Comparison of ENCODE assay signal across 16 mouse cellular contexts in genomic region chr12:40449119-40449795, GRCm38 (mm10). TPM values are rescaled to one million over a fixed set of nuclear protein-coding genes. Genes with fewer than 3 reads are reported as not detected.
DNase-seq lines count a peak whose midpoint lies in the region; ATAC-seq and TF ChIP-seq lines count a peak whose summit lies in the region.
"Had no signal": no experiment of that assay in that cellular context is flagged by ENCODE, and none has a peak within 500 bp of the region (broad histone marks: within the 10 kb centered on the region; RNA-seq: fewer than 3 reads in every experiment).

No protein-coding gene starts in this region.

- H3K4me2 ChIP-seq in kidney, postnatal 0 days (ENCODE audit: low read length) = peak overlapping the region; percentile 23
- no peak overlapping the region; the same call in 1 of the 2 replicates for H3K4me2 ChIP-seq in kidney, embryonic 14.5 days (replicated peaks; ENCODE audit: low read depth, low read length)
- 0 out of 2 replicates have a peak overlapping the region, but pooled peaks have one; percentile 1 for H3K4me2 ChIP-seq in midbrain, embryonic 14.5 days (ENCODE audit: low read length)
- no peak overlapping the region for H3K4me2 ChIP-seq in midbrain, embryonic 16.5 days (ENCODE audit: low read length)
- peak overlapping the region; percentile 20 for H3K4me2 ChIP-seq in neural tube, embryonic 13.5 days
- H3K4me2 ChIP-seq: forebrain, embryonic 12.5 days; liver, embryonic 11.5 days had no signal

- H3K9me3 ChIP-seq in kidney, postnatal 0 days (replicated peaks; ENCODE audit: low read length) = no peaks in the 10 kb centered on the region
- no peaks in the 10 kb centered on the region for H3K9me3 ChIP-seq in kidney, embryonic 14.5 days (ENCODE audit: control insufficient read depth, low read length)
- H3K9me3 ChIP-seq in midbrain, embryonic 14.5 days (ENCODE audit: control insufficient read depth, low read length) = 0 out of 2 replicates have a peak, but pooled peaks cover 2% of the 10 kb centered on the region
- no peaks in the 10 kb centered on the region for H3K9me3 ChIP-seq in midbrain, embryonic 16.5 days (replicated peaks; ENCODE audit: control insufficient read depth, low read length, poor library complexity, severe bottlenecking)
- H3K9me3 ChIP-seq in neural tube, embryonic 13.5 days = no peaks in the 10 kb centered on the region
- H3K9me3 ChIP-seq: forebrain, embryonic 12.5 days had no signal

- TF ChIP-seq CTCF in kidney, postnatal 0 days (IDR thresholded peaks at IDR 0.05; ENCODE audit: low read depth) = no peak

- H3K4me1 ChIP-seq in kidney, postnatal 0 days (replicated peaks; ENCODE audit: insufficient read depth, low read length) = peaks cover 13% of the 10 kb centered on the region; the same call in 1 of the 2 replicates
- peaks cover 14% of the 10 kb centered on the region; the same call in 1 of the 2 replicates for H3K4me1 ChIP-seq in kidney, embryonic 14.5 days (ENCODE audit: control insufficient read depth, insufficient read depth, low read length)
- H3K4me1 ChIP-seq in midbrain, embryonic 14.5 days (ENCODE audit: control insufficient read depth, insufficient read depth, low read length) = peaks cover 25% of the 10 kb centered on the region
- H3K4me1 ChIP-seq in midbrain, embryonic 16.5 days (ENCODE audit: control insufficient read depth, insufficient read depth, low read length) = peaks cover 18% of the 10 kb centered on the region
- peaks cover 36% of the 10 kb centered on the region for H3K4me1 ChIP-seq in neural tube, embryonic 13.5 days (replicated peaks)

- peak; percentile 52 for DNase-seq in embryo, embryonic 10 days (ENCODE audit: low spot score)
- no peak for DNase-seq in embryo, embryonic 11 days
- no peak for DNase-seq in kidney, postnatal 0 days (ENCODE audit: low spot score)
- no peak for DNase-seq in midbrain, embryonic 14.5 days
- DNase-seq in ovary, postnatal 10 days (ENCODE audit: low spot score) = no peak
- DNase-seq: adrenal gland, postnatal 36 days; cerebellum, adult 9-11 months; kidney, postnatal 10 days; right cerebral cortex, postnatal 25 days; thymus, postnatal 4 days had no signal

- no peak overlapping the region for H3K27ac ChIP-seq in kidney, postnatal 0 days
- no peak overlapping the region for H3K27ac ChIP-seq in kidney, embryonic 14.5 days (ENCODE audit: low read depth, low read length)
- H3K27ac ChIP-seq in midbrain, embryonic 14.5 days (replicated peaks; ENCODE audit: low read depth, low read length) = no peak overlapping the region
- H3K27ac ChIP-seq in midbrain, embryonic 16.5 days (ENCODE audit: low read length) = no peak overlapping the region
- no peak overlapping the region for H3K27ac ChIP-seq in neural tube, embryonic 13.5 days (replicated peaks)
- H3K27ac ChIP-seq: forebrain, embryonic 12.5 days had no signal

- no peak for ATAC-seq in kidney, postnatal 0 days (replicated peaks; ENCODE audit: low FRiP score, low read depth)
- no peak for ATAC-seq in kidney, embryonic 14.5 days (ENCODE audit: low FRiP score, low TSS enrichment)
- ATAC-seq in midbrain, embryonic 14.5 days (ENCODE audit: low FRiP score, low TSS enrichment) = no peak
- no peak for ATAC-seq in midbrain, embryonic 16.5 days
- no peak for ATAC-seq in neural tube, embryonic 13.5 days (ENCODE audit: low read depth)

- H3K27me3 ChIP-seq in kidney, postnatal 0 days (ENCODE audit: insufficient read depth, low read length) = no peaks in the 10 kb centered on the region
- H3K27me3 ChIP-seq in kidney, embryonic 14.5 days (ENCODE audit: control insufficient read depth, insufficient read depth, low read length) = no peaks in the 10 kb centered on the region
- no peaks in the 10 kb centered on the region for H3K27me3 ChIP-seq in midbrain, embryonic 14.5 days (ENCODE audit: control insufficient read depth, insufficient read depth, low read length)
- H3K27me3 ChIP-seq in midbrain, embryonic 16.5 days (ENCODE audit: control insufficient read depth, insufficient read depth, low read depth, low read length) = no peaks in the 10 kb centered on the region
- H3K27me3 ChIP-seq in neural tube, embryonic 13.5 days = no peaks in the 10 kb centered on the region
- H3K27me3 ChIP-seq: forebrain, embryonic 12.5 days had no signal

- 49% methylated on average over 9 of the region's 9 CpGs for whole genome bisulfite sequencing in kidney, postnatal 0 days
- 56% methylated on average over 9 of the region's 9 CpGs for WGBS in kidney, embryonic 14.5 days
- 82% methylated on average over 9 of the region's 9 CpGs for WGBS in midbrain, embryonic 14.5 days
- 75% methylated on average over 9 of the region's 9 CpGs for WGBS in midbrain, embryonic 16.5 days
- 84% methylated on average over 9 of the region's 9 CpGs for WGBS in neural tube, embryonic 13.5 days

- H3K4me3 ChIP-seq in kidney, postnatal 0 days (replicated peaks; ENCODE audit: low read depth, low read length) = no peak overlapping the region
- no peak overlapping the region for H3K4me3 ChIP-seq in kidney, embryonic 14.5 days (ENCODE audit: low read length)
- no peak overlapping the region for H3K4me3 ChIP-seq in midbrain, embryonic 14.5 days (replicated peaks; ENCODE audit: low read depth, low read length)
- no peak overlapping the region for H3K4me3 ChIP-seq in midbrain, embryonic 16.5 days (ENCODE audit: low read depth, low read length)
- no peak overlapping the region for H3K4me3 ChIP-seq in neural tube, embryonic 13.5 days
- H3K4me3 ChIP-seq: forebrain, embryonic 12.5 days; myocyte had no signal

- no peaks in the 10 kb centered on the region for H3K36me3 ChIP-seq in kidney, postnatal 0 days (ENCODE audit: insufficient read depth, low read length)
- H3K36me3 ChIP-seq in kidney, embryonic 14.5 days (ENCODE audit: control insufficient read depth, insufficient read depth, low read length) = no peaks in the 10 kb centered on the region
- H3K36me3 ChIP-seq in midbrain, embryonic 14.5 days (ENCODE audit: control insufficient read depth, insufficient read depth, low read length) = no peaks in the 10 kb centered on the region
- no peaks in the 10 kb centered on the region for H3K36me3 ChIP-seq in midbrain, embryonic 16.5 days (ENCODE audit: control insufficient read depth, insufficient read depth, low read length)
- no peaks in the 10 kb centered on the region; the same call in 1 of the 2 replicates for H3K36me3 ChIP-seq in neural tube, embryonic 13.5 days
- H3K36me3 ChIP-seq: forebrain, embryonic 12.5 days had no signal

- no peak overlapping the region for H3K9ac ChIP-seq in kidney, postnatal 0 days (ENCODE audit: low read depth, low read length)
- no peak overlapping the region for H3K9ac ChIP-seq in kidney, embryonic 14.5 days (ENCODE audit: low read depth, low read length)
- H3K9ac ChIP-seq in midbrain, embryonic 14.5 days (replicated peaks; ENCODE audit: low read length) = no peak overlapping the region
- no peak overlapping the region for H3K9ac ChIP-seq in midbrain, embryonic 16.5 days (ENCODE audit: low read depth, low read length)
- H3K9ac ChIP-seq in neural tube, embryonic 13.5 days = no peak overlapping the region
- H3K9ac ChIP-seq: forebrain, embryonic 12.5 days had no signal

RNA-seq across cellular contexts. Expression of gene Dock4, which starts 3.5 kb away (rescaled TPM):
- 7.0 and 8.7 TPM in 2 replicates for polyA plus RNA-seq in kidney, postnatal 0 days (2015; fragmentation: Nextera tagmentation; extraction: Ambion mirVana)
- polyA plus RNA-seq in kidney, embryonic 14.5 days (2014; fragmentation: Nextera tagmentation; extraction: Ambion mirVana) = 12.2 and 17.9 TPM in 2 replicates
- 30.5 and 34.3 TPM in 2 replicates for polyA plus RNA-seq in midbrain, embryonic 14.5 days (2014; fragmentation: Nextera tagmentation; extraction: Ambion mirVana)
- 34.8 and 38.7 TPM in 2 replicates for polyA plus RNA-seq in midbrain, embryonic 16.5 days (2015; fragmentation: Nextera tagmentation; extraction: Ambion mirVana)
- polyA plus RNA-seq in neural tube, embryonic 13.5 days (2015; fragmentation: Nextera tagmentation; extraction: Ambion mirVana) = 31.4 and 31.8 TPM in 2 replicates

RNA-seq across cellular contexts. Expression of gene Zfp277, which starts 3.6 kb away (rescaled TPM):
- 41.8 TPM in 2 replicates for polyA plus RNA-seq in kidney, postnatal 0 days (2015; fragmentation: Nextera tagmentation; extraction: Ambion mirVana)
- polyA plus RNA-seq in kidney, embryonic 14.5 days (2014; fragmentation: Nextera tagmentation; extraction: Ambion mirVana) = 48.4 and 51.9 TPM in 2 replicates
- 31.8 and 32.1 TPM in 2 replicates for polyA plus RNA-seq in midbrain, embryonic 14.5 days (2014; fragmentation: Nextera tagmentation; extraction: Ambion mirVana)
- polyA plus RNA-seq in midbrain, embryonic 16.5 days (2015; fragmentation: Nextera tagmentation; extraction: Ambion mirVana) = 30.1 TPM in 2 replicates
- 29.1 and 31.0 TPM in 2 replicates for polyA plus RNA-seq in neural tube, embryonic 13.5 days (2015; fragmentation: Nextera tagmentation; extraction: Ambion mirVana)

Comparison
In these comparisons a context has a peak if more than half of its experiments do, and no peak if none do; other contexts are left out.
1. H3K4me2 ChIP-seq: peak in kidney, postnatal 0 days (single experiment), midbrain, embryonic 14.5 days (single experiment) and neural tube, embryonic 13.5 days (single experiment); none in kidney, embryonic 14.5 days (single experiment) and midbrain, embryonic 16.5 days (single experiment).